Mouse (Mus musculus) T-cell, adult 2 months (primary cell): ENCODE data around the gene Olfr1354.
"Not testable (repeated sequence)": the region's sequence is repeated elsewhere in the genome, so short reads cannot be mapped to it uniquely, and the experiment has no call there.

Experiments
- DNase-seq: peaks from one replicate; pipeline ENCODE4 v3.0.0; 2022; ENCODE audit warnings: low spot score

The Olfr1354 gene

GRCm38 (mm10) chr10:78912871-78913270, at the start of gene Olfr1354:
TSS of gene Olfr1354 (plus strand) at chr10:78913171.
- not testable (repeated sequence) for DNase-seq

GRCm38 (mm10) chr10:78875240-78875639, 37.7 kb upstream of the Olfr1354 start, which contains the start of gene Olfr1355:
TSS of gene Olfr1355 (plus strand) at chr10:78875540.
- DNase-seq = no peak

DNA sequence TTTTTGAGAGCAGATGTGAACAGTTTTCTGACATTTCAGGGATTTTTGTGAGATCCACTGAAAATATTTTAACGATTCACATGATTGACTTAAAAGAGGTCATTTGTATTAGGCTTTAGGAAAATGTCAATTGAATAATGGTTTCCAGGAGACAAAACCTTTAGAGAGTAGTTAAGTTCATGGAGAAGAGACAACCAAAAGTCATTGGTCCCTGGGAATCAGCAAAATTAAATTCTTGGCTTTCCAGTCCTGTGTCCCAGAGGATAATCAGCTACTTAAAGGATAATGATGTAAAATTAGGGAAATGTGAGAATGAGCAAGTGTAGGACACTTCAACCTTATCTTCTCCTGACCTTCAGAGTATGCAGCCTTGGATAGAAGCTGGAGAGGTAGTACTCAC, 37.4 kb downstream of the Olfr1354 start, which contains the start of gene Olfr8:
Gene Olfr8 (plus strand): TSS at position 301 of the 400 bp plus-strand sequence.
- not testable (repeated sequence) for DNase-seq

DNA sequence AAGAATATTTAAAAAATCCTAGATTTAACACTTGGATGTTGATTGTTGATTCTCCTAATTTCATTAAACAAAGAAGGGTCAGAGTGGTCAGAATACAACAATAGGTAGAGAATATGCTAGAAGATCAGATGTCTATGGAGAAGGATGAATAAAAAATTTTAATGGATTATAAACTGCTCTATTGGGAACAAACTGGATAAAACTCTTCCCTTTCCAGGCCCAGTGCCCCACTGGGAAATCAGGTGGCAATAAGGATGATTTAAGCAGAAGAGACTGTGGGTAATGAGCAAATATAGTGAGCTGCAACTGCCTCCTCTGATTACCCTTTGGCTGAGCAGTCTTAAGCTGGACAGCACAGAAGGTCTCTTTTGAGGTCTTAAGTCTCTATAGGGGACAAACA, 50.0 kb downstream of the Olfr1354 start, which contains the start of gene Olfr1353:
Gene Olfr1353 (plus strand): TSS at position 301 of the 400 bp plus-strand sequence.
- not testable (repeated sequence) for DNase-seq
